Mouse (Mus musculus) olfactory bulb, adult 2 months (tissue): Measurements from ENCODE around the gene Appbp2. TPM values are rescaled to one million over a fixed set of nuclear protein-coding genes. Genes with fewer than 3 reads are reported as not detected.
A peak's percentile ranks its signal among the peaks of the same experiment; 100 is the strongest.

Experiments used
- H3K27ac ChIP-seq: fragments of 200-500 bp; 2 replicates; pipeline ENCODE4 v1.5.1; 2012; ENCODE audit warnings: low read depth, low read length; ENCODE audit not compliant: insufficient read depth
- H3K4me1 ChIP-seq: fragments of 200-500 bp; 2 replicates; pipeline ENCODE4 v1.6.1; 2012; ENCODE audit warnings: low read length; ENCODE audit not compliant: control insufficient read depth, insufficient read depth
- H3K4me3 ChIP-seq: fragments of 200-500 bp; 2 replicates; pipeline ENCODE4 v1.5.1; 2012; ENCODE audit warnings: mild to moderate bottlenecking, low read depth, low read length, moderate library complexity; ENCODE audit not compliant: insufficient read depth
- CTCF ChIP-seq: fragments of 200-500 bp; IDR thresholded peaks from 2 replicates; pipeline ENCODE4 v1.5.1; 2012; ENCODE audit warnings: low read depth, mild to moderate bottlenecking, low read length, moderate library complexity; ENCODE audit not compliant: insufficient read depth
- POLR2A ChIP-seq: fragments of 200-500 bp; IDR thresholded peaks from 2 replicates; pipeline ENCODE4 v1.6.1; 2012; ENCODE audit warnings: mild to moderate bottlenecking, low read depth, low read length, moderate library complexity; ENCODE audit not compliant: insufficient read depth
- WGBS: fragments of 180-500 bp; shearing (Covaris S2); methylation state at CpG from one replicate; pipeline ENCODE4 v1.1.7; 2018; 5-methylcytosine and 5-hydroxymethylcytosine counted together
- polyA plus RNA-seq: library from polyadenylated mRNA; stranded (reverse); fragments of >200 nt; gene quantifications from 2 replicates; pipeline ENCODE4 v1.2.4, GENCODE M21; 2012; ENCODE audit warnings: low replicate concordance; ENCODE audit not compliant: missing spikeins, insufficient read depth, insufficient read length

The Appbp2 gene
- polyA plus RNA-seq, 1 experiment: not detected

DNA sequence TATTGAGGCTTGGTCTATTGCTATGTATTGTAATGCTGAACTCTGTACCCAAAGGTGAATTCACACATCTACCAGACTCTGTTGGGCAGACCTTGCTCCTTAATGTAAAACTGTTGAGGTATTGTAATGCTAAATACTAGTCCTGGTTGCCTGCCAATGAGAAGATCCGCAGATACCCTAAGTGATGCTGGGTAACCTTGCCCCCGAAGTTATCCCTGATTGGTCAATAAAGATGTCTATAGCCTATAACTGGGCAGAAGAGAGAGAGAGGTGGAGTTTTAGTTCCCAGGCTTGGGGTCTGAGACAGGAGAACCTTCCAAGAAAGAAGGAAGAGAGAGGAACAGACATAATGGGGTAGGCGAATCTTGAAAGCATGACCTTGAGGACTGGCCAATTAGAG lies 5.3 kb upstream of the Appbp2 start:
- WGBS: 83% methylated on average over 3 of the region's 3 CpGs
- no peak overlapping the region for H3K4me3 ChIP-seq
- peaks cover 4% of the 10 kb centered on the region for H3K4me1 ChIP-seq
- TF ChIP-seq CTCF: no peak
- no peak for TF ChIP-seq POLR2A
- H3K27ac ChIP-seq: no peak overlapping the region

DNA sequence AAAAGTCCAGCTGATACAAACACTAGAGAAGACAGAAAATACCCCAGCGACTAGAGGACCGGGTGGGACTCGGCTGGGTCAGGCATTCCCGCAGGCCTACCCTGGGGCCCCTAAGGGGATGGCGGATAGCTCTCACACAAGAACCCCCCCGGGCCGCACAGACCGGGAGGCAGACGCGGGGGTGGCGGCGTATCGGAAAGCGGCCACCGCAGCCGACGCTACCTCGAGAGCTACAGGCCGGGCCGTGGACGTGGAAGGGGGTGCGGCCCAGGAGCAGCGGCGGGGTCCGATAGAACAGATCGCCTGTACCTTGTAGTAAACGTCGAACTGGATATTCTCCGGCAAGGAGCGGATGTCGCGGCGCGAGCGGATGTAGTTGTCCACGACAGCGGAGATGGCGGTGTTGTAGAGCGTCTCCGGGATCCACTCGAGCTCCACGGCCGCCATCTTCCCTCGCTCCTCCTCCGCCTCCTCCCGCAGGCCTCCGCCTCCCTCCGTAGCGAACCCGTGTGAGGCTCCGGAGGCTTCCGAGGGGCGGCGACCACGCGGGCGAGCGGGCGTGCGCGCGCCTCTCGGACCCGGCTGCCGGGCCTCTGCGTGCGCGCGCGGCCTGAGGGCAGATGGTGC lies 454 bp downstream of the Appbp2 start:
- TF ChIP-seq CTCF (no peak), POLR2A (no peak)
- Histone ChIP-seq H3K4me3 (peak overlapping the region; percentile 71), H3K4me1 (peaks cover 6% of the 10 kb centered on the region), H3K27ac (peak overlapping the region; percentile 91)
- under 1% methylated on average over 70 of the region's 70 CpGs for WGBS

DNA sequence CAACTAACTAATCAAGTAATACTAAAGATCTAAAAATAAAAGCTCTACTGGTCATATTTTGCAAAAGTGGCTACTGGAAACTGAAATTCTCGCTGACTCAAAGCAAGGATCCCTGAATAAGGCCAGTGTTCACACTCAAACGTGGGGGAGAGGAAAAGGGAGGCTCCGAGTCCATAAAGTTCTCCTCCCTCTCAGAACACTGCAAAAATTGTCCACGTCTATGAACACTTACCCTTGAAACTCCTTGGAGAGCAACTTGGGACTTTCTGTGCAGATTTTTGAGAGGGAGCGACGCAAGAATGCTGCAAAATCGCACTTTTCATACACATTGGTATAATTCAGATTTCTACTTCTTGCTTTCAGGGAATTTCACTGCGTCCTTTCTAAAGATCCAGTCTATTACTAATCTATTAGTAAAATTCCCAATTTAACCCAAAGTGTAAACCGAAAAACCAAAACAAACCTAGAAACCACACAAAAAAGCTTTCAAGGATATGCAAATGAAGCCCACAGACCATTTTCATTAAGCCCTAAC lies 1.2 kb downstream of the Appbp2 start:
- TF ChIP-seq CTCF (no peak), POLR2A (no peak)
- Histone ChIP-seq H3K4me1 (peaks cover 6% of the 10 kb centered on the region), H3K4me3 (peak overlapping the region; percentile 48), H3K27ac (0 out of 2 replicates have a peak overlapping the region, but pooled peaks have one; percentile 47)
- WGBS: 1% methylated on average over 9 of the region's 9 CpGs

DNA sequence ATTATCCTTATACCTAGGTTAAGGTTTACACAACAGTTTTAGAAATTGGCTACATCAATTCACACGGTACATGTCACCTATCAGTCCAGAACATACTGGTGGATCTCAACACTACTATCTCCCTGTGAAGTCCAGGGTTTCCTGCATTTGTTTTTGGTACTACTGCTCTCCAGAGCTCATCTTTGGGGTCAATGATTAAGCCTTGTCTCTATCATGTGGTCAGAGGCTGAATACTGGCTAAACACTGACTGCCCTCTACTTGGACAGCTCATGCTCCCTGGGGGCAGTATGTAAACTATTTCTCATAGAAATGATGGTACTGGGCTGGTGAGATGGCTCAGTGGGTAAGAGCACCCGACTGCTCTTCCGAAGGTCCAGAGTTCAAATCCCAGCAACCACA lies 11.7 kb downstream of the Appbp2 start:
- TF ChIP-seq POLR2A: no peak
- no peak for TF ChIP-seq CTCF
- no peak overlapping the region for H3K4me3 ChIP-seq
- no peaks in the 10 kb centered on the region for H3K4me1 ChIP-seq
- WGBS: 97% methylated on average over 3 of the region's 3 CpGs
- H3K27ac ChIP-seq: no peak overlapping the region

DNA sequence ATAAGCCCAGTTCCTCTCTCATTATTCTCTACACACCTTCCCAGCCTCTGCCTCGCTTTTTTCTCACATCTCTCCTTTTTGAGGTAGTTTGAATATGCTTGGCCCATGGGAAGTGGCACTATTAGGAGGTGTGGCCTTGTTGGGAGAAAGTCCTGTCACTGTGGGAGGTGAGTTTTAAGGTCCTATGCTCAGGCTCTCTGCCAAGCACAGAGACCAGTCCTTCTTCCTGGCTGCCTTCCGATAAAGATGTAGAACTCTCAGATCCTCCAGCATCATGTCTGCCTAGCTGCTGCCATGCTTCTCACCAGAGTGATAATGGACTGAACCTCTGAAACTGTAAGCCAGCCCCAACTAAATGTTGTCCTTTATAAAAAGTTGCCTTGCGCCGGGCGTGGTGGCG lies 12.4 kb downstream of the Appbp2 start:
- Histone ChIP-seq H3K27ac (no peak overlapping the region), H3K4me1 (no peaks in the 10 kb centered on the region), H3K4me3 (no peak overlapping the region)
- TF ChIP-seq POLR2A (no peak), CTCF (no peak)
- 96% methylated on average over 6 of the region's 6 CpGs for WGBS

DNA sequence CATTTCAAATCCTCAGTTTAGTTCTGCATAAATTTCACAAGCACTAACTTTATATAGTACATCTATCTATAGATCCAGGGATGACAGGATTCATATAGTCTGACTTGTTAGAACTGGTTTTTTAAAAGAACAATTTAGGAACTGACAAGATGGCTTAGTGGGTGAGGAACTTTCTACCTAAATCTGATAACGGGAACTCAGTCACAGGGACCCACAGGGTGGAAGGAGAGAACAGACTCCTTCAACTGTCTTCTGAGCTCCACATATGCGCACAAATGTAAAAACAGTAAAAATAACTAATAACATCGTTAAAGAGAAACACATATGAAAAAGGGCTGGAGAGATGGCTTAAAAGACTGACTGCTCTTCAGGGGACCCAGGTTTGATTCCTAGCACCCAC lies 15.9 kb downstream of the Appbp2 start:
- no peak overlapping the region for H3K27ac ChIP-seq
- no peaks in the 10 kb centered on the region for H3K4me1 ChIP-seq
- no peak for TF ChIP-seq POLR2A
- no peak for TF ChIP-seq CTCF
- H3K4me3 ChIP-seq: no peak overlapping the region
- 88% methylated on average over 3 of the region's 3 CpGs for WGBS

DNA sequence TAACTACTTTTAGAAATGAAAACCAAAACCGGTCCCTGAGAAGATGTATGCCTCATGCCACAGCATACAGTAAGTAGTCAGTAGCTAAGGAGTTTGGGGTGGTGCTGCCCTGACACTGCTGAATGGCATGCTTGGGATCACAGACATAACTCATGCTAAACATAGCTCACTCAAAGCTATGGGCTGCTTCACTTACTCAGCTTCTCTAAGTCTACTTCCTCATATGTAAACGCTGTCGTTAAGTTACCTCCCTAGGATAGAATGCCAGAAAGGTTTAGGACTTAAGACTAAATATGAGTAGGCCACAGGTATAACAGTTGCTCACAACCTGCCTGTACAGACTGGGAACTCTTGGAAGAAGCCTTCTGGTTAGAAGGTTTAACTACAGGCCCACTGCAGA lies 20.3 kb downstream of the Appbp2 start:
- H3K27ac ChIP-seq: no peak overlapping the region
- 94% methylated on average over 3 of the region's 3 CpGs for WGBS
- no peak overlapping the region for H3K4me3 ChIP-seq
- no peak for TF ChIP-seq CTCF
- no peak for TF ChIP-seq POLR2A
- H3K4me1 ChIP-seq: no peaks in the 10 kb centered on the region

DNA sequence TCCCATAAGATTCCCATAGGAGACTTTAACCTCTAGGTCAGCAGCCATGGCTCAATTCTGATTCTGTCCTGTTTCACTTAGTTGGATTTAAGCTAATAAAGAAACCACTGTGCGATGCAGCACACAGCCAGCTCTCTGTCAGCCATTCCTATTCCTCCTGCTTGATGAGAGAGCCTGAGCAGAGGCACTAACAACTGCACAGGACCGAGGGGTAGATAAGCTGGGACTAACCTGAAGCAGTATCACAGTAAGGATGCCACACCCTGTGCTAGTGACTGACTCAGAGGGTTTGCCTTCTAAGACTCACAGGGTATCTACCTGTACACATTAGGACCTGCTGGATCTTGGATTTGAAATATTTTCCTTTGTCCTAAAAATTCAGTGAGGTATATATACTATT lies 21.7 kb downstream of the Appbp2 start:
- Histone ChIP-seq H3K4me1 (no peaks in the 10 kb centered on the region), H3K27ac (no peak overlapping the region), H3K4me3 (no peak overlapping the region)
- TF ChIP-seq POLR2A (no peak), CTCF (no peak)
- 93% methylated on average over 2 of the region's 2 CpGs for WGBS

DNA sequence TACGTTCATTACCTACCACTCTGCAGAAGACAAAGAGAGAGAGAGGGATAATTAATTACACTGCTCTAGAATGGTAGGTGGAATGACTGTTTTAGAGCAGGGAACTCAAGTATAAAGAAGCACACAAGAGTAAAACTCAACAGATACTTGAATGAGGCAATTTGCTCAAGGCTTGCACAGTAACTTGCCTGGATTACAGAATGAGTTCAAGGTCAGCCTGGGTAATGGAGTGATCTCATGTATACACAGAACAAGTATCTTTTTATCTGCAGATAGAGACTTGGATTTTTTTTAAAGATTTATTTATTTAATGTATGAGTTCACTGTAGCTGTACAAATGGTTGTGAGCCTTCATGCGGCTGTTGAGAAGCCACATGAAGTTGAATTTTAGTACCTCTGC lies 23.8 kb downstream of the Appbp2 start:
- Histone ChIP-seq H3K4me1 (no peaks in the 10 kb centered on the region), H3K27ac (no peak overlapping the region), H3K4me3 (no peak overlapping the region)
- WGBS: 84% methylated on average over 2 of the region's 2 CpGs
- TF ChIP-seq CTCF (no peak), POLR2A (no peak)
